Mouse (Mus musculus) spleen, adult 18-20 months (tissue): ENCODE measurements around the gene Parp12.

Experiments
- DNase-seq, 2 experiments: peaks; one replicate each; pipeline ENCODE4 v3.0.0; 2022; ENCODE audit warnings: mixed read lengths in 2 of 2

The Parp12 gene

GRCm38 (mm10) chr6:39117584-39118455 lies at the start of gene Parp12:
Gene Parp12 (minus strand): TSS chr6:39118349.
- DNase-seq = peak; percentile 27 to 56

GRCm38 (mm10) chr6:39164891-39165290 lies 46.7 kb upstream of the Parp12 start:
- no peak for DNase-seq

GRCm38 (mm10) chr6:39161975-39162374 lies 43.8 kb upstream of the Parp12 start:
- DNase-seq = no peak

GRCm38 (mm10) chr6:39146041-39146440 lies 27.9 kb upstream of the Parp12 start:
- no peak for DNase-seq

- DNase-seq = no peak
These were observed 14.4 kb upstream of the Parp12 start for GRCm38 (mm10) chr6:39132556-39132955.

- no peak for DNase-seq
These were observed 13.3 kb upstream of the Parp12 start for GRCm38 (mm10) chr6:39131480-39131879.

- DNase-seq = no peak
These were observed 6.6 kb upstream of the Parp12 start for GRCm38 (mm10) chr6:39124719-39125118.

GRCm38 (mm10) chr6:39120685-39121084 lies 2.5 kb upstream of the Parp12 start:
- DNase-seq = no peak

- DNase-seq = no peak
These were observed 320 bp upstream of the Parp12 start for GRCm38 (mm10) chr6:39118456-39118881.

GRCm38 (mm10) chr6:39115438-39115837 lies 2.7 kb downstream of the Parp12 start:
- no peak for DNase-seq

GRCm38 (mm10) chr6:39113141-39113540 lies 5.0 kb downstream of the Parp12 start:
- no peak for DNase-seq

GRCm38 (mm10) chr6:39112701-39113100 lies 5.4 kb downstream of the Parp12 start:
- DNase-seq = no peak

- DNase-seq = no peak
These were observed 11.3 kb downstream of the Parp12 start for GRCm38 (mm10) chr6:39106812-39107211.

- no peak for DNase-seq
These were observed 13.5 kb downstream of the Parp12 start for GRCm38 (mm10) chr6:39104631-39105030.

- DNase-seq = no peak
These were observed 41.7 kb downstream of the Parp12 start for GRCm38 (mm10) chr6:39076498-39076897.

- DNase-seq = no peak
These were observed 44.0 kb downstream of the Parp12 start for GRCm38 (mm10) chr6:39074186-39074585.

- no peak for DNase-seq
These were observed 45.5 kb downstream of the Parp12 start for GRCm38 (mm10) chr6:39072664-39073063.

- peak; percentile 18 to 70 for DNase-seq
These were observed 51.1 kb downstream of the Parp12 start for GRCm38 (mm10) chr6:39066935-39067578.

GRCm38 (mm10) chr6:39063541-39063940 lies 54.6 kb downstream of the Parp12 start:
- DNase-seq = no peak

GRCm38 (mm10) chr6:39061180-39061579 lies 57.0 kb downstream of the Parp12 start:
- no peak for DNase-seq

GRCm38 (mm10) chr6:39059547-39060497 lies 58.3 kb downstream of the Parp12 start:
- DNase-seq = no peak

- no peak for DNase-seq
These were observed 59.2 kb downstream of the Parp12 start for GRCm38 (mm10) chr6:39058936-39059335.

- DNase-seq = no peak
These were observed 59.8 kb downstream of the Parp12 start for GRCm38 (mm10) chr6:39058389-39058788.
